Mouse (Mus musculus): ENCODE measurements at regions not wholly inside any gene's neighbourhood (a gene's known extent, or its start where the extent isn't known, plus 50 kb on each side); places are given as distances from the start of the nearest gene placed in this dataset.

- Histone ChIP-seq H3K27ac (ENCODE audit: insufficient read depth, low read depth, low read length) (no peak overlapping the region), H3K4me1 (ENCODE audit: control insufficient read depth, insufficient read depth, low read length) (no peaks in the 10 kb centered on the region), H3K4me3 (ENCODE audit: insufficient read depth, low read length) (no peak overlapping the region)
- no peak for TF ChIP-seq POLR2A (IDR thresholded peaks at IDR 0.05; ENCODE audit: borderline replicate concordance, low read depth, low read length)
- no peak for TF ChIP-seq CTCF (IDR thresholded peaks at IDR 0.05; ENCODE audit: low read depth, low read length)
Observed at GRCm38 (mm10) chr13:26594313-26594712, 175.7 kb downstream of the Hdgfl1 start.

GRCm38 (mm10) chr13:26593750-26594149 is 176.2 kb downstream of the Hdgfl1 start:
- H3K4me1 ChIP-seq (ENCODE audit: control insufficient read depth, insufficient read depth, low read length), result no peaks in the 10 kb centered on the region
- H3K27ac ChIP-seq (ENCODE audit: insufficient read depth, low read depth, low read length), result no peak overlapping the region
- TF ChIP-seq CTCF (IDR thresholded peaks at IDR 0.05; ENCODE audit: low read depth, low read length) (no peak), POLR2A (IDR thresholded peaks at IDR 0.05; ENCODE audit: borderline replicate concordance, low read depth, low read length) (no peak)
- no peak overlapping the region for H3K4me3 ChIP-seq (ENCODE audit: insufficient read depth, low read length)

GRCm38 (mm10) chr13:26575890-26576543 is 193.9 kb downstream of the Hdgfl1 start:
- TF ChIP-seq POLR2A (IDR thresholded peaks at IDR 0.05; ENCODE audit: borderline replicate concordance, low read depth, low read length) (no peak), CTCF (IDR thresholded peaks at IDR 0.05; ENCODE audit: low read depth, low read length) (no peak)
- Histone ChIP-seq H3K4me3 (ENCODE audit: insufficient read depth, low read length) (no peak overlapping the region), H3K4me1 (ENCODE audit: control insufficient read depth, insufficient read depth, low read length) (no peaks in the 10 kb centered on the region), H3K27ac (ENCODE audit: insufficient read depth, low read depth, low read length) (no peak overlapping the region)

- Histone ChIP-seq H3K4me1 (ENCODE audit: control insufficient read depth, insufficient read depth, low read length) (no peaks in the 10 kb centered on the region), H3K4me3 (ENCODE audit: insufficient read depth, low read length) (no peak overlapping the region), H3K27ac (ENCODE audit: insufficient read depth, low read depth, low read length) (no peak overlapping the region)
- TF ChIP-seq POLR2A (IDR thresholded peaks at IDR 0.05; ENCODE audit: borderline replicate concordance, low read depth, low read length) (no peak), CTCF (IDR thresholded peaks at IDR 0.05; ENCODE audit: low read depth, low read length) (no peak)
Observed at GRCm38 (mm10) chr13:26569422-26569821, 200.5 kb downstream of the Hdgfl1 start.

- TF ChIP-seq CTCF (IDR thresholded peaks at IDR 0.05; ENCODE audit: low read depth, low read length) (no peak), POLR2A (IDR thresholded peaks at IDR 0.05; ENCODE audit: borderline replicate concordance, low read depth, low read length) (no peak)
- no peaks in the 10 kb centered on the region for H3K4me1 ChIP-seq (ENCODE audit: control insufficient read depth, insufficient read depth, low read length)
- H3K4me3 ChIP-seq (ENCODE audit: insufficient read depth, low read length), result no peak overlapping the region
- H3K27ac ChIP-seq (ENCODE audit: insufficient read depth, low read depth, low read length), result no peak overlapping the region
Observed at GRCm38 (mm10) chr13:26564941-26565862, 204.8 kb downstream of the Hdgfl1 start.

- H3K4me3 ChIP-seq (ENCODE audit: insufficient read depth, low read length), result no peak overlapping the region
- no peak for TF ChIP-seq POLR2A (IDR thresholded peaks at IDR 0.05; ENCODE audit: borderline replicate concordance, low read depth, low read length)
- no peak for TF ChIP-seq CTCF (IDR thresholded peaks at IDR 0.05; ENCODE audit: low read depth, low read length)
- H3K27ac ChIP-seq (ENCODE audit: insufficient read depth, low read depth, low read length), result no peak overlapping the region
- no peaks in the 10 kb centered on the region for H3K4me1 ChIP-seq (ENCODE audit: control insufficient read depth, insufficient read depth, low read length)
Observed at GRCm38 (mm10) chr13:26558366-26558765, 211.6 kb downstream of the Hdgfl1 start.

GRCm38 (mm10) chr13:26554266-26554665 is 215.7 kb downstream of the Hdgfl1 start:
- H3K27ac ChIP-seq (ENCODE audit: insufficient read depth, low read depth, low read length), result no peak overlapping the region
- TF ChIP-seq CTCF (IDR thresholded peaks at IDR 0.05; ENCODE audit: low read depth, low read length), result no peak
- no peak for TF ChIP-seq POLR2A (IDR thresholded peaks at IDR 0.05; ENCODE audit: borderline replicate concordance, low read depth, low read length)
- no peaks in the 10 kb centered on the region for H3K4me1 ChIP-seq (ENCODE audit: control insufficient read depth, insufficient read depth, low read length)
- H3K4me3 ChIP-seq (ENCODE audit: insufficient read depth, low read length), result no peak overlapping the region

GRCm38 (mm10) chr13:26552122-26552521 is 217.8 kb downstream of the Hdgfl1 start:
- Histone ChIP-seq H3K4me3 (ENCODE audit: insufficient read depth, low read length) (no peak overlapping the region), H3K4me1 (ENCODE audit: control insufficient read depth, insufficient read depth, low read length) (no peaks in the 10 kb centered on the region), H3K27ac (ENCODE audit: insufficient read depth, low read depth, low read length) (no peak overlapping the region)
- TF ChIP-seq POLR2A (IDR thresholded peaks at IDR 0.05; ENCODE audit: borderline replicate concordance, low read depth, low read length), result no peak
- no peak for TF ChIP-seq CTCF (IDR thresholded peaks at IDR 0.05; ENCODE audit: low read depth, low read length)

GRCm38 (mm10) chr13:26538928-26539327 is 231.0 kb downstream of the Hdgfl1 start:
- H3K4me3 ChIP-seq (ENCODE audit: insufficient read depth, low read length), result no peak overlapping the region
- no peak overlapping the region for H3K27ac ChIP-seq (ENCODE audit: insufficient read depth, low read depth, low read length)
- TF ChIP-seq CTCF (IDR thresholded peaks at IDR 0.05; ENCODE audit: low read depth, low read length), result no peak
- no peak for TF ChIP-seq POLR2A (IDR thresholded peaks at IDR 0.05; ENCODE audit: borderline replicate concordance, low read depth, low read length)

GRCm38 (mm10) chr13:26536575-26536974 is 233.4 kb downstream of the Hdgfl1 start:
- no peak overlapping the region for H3K27ac ChIP-seq (ENCODE audit: insufficient read depth, low read depth, low read length)
- H3K4me3 ChIP-seq (ENCODE audit: insufficient read depth, low read length), result no peak overlapping the region
- TF ChIP-seq POLR2A (IDR thresholded peaks at IDR 0.05; ENCODE audit: borderline replicate concordance, low read depth, low read length), result no peak
- TF ChIP-seq CTCF (IDR thresholded peaks at IDR 0.05; ENCODE audit: low read depth, low read length), result no peak
- no peaks in the 10 kb centered on the region for H3K4me1 ChIP-seq (ENCODE audit: control insufficient read depth, insufficient read depth, low read length)

More at GRCm38 (mm10) chr13:26538928-26539327, 231.0 kb downstream of the Hdgfl1 start:
- H3K4me1 ChIP-seq (ENCODE audit: control insufficient read depth, insufficient read depth, low read length), result no peaks in the 10 kb centered on the region

Data from bone marrow macrophage, adult 2 months (primary cell).